Mouse (Mus musculus) intestine, embryonic 14.5 days (tissue): ENCODE measurements around the gene Rrad. TPM values are rescaled to one million over a fixed set of nuclear protein-coding genes. Genes with fewer than 3 reads are reported as not detected.

Experiments used
- ATAC-seq: fragments of 200-750 bp; cut with Nextera tagmentation; replicated peaks from 2 replicates; pipeline ENCODE4 v1.8.0; 2017; ENCODE audit warnings: low read depth, moderate number of reproducible peaks, moderate TSS enrichment, moderate library complexity; ENCODE audit not compliant: low FRiP score, low TSS enrichment
- DNase-seq: peaks from one replicate; pipeline ENCODE4 v3.0.0-alpha.2; 2018; ENCODE audit warnings: low spot score
- H3K27ac ChIP-seq: fragments of 300-500 bp; sonication (generic); 2 replicates; pipeline ENCODE4 v1.5.1; 2014; ENCODE audit warnings: low read depth, mild to moderate bottlenecking, control low read depth
- H3K27me3 ChIP-seq: fragments of 300-500 bp; sonication (generic); replicated peaks from 2 replicates; pipeline ENCODE4 v1.6.1; 2014; ENCODE audit warnings: low read length, control low read depth; ENCODE audit not compliant: control insufficient read depth, insufficient read depth
- H3K36me3 ChIP-seq: fragments of 300-500 bp; sonication (generic); 2 replicates; pipeline ENCODE4 v1.6.1; 2014; ENCODE audit warnings: low read length, control low read depth; ENCODE audit not compliant: control insufficient read depth, insufficient read depth
- H3K4me1 ChIP-seq: fragments of 300-500 bp; sonication (generic); replicated peaks from 2 replicates; pipeline ENCODE4 v1.6.1; 2014; ENCODE audit warnings: low read length, control low read depth, mixed read lengths; ENCODE audit not compliant: control insufficient read depth, insufficient read depth
- H3K4me2 ChIP-seq: fragments of 300-500 bp; sonication (generic); 2 replicates; pipeline ENCODE4 v1.6.1; 2014; ENCODE audit warnings: low read length
- H3K4me3 ChIP-seq: fragments of 300-500 bp; sonication (generic); 2 replicates; pipeline ENCODE4 v1.5.1; 2014; ENCODE audit warnings: low read depth, low read length, control low read depth, mixed read lengths
- H3K9ac ChIP-seq: fragments of 300-500 bp; sonication (generic); 2 replicates; pipeline ENCODE4 v1.6.1; 2014; ENCODE audit warnings: mild to moderate bottlenecking, low read length
- H3K9me3 ChIP-seq: fragments of 300-500 bp; sonication (generic); 2 replicates; pipeline ENCODE4 v1.6.1; 2016; ENCODE audit warnings: low read length, control low read depth; ENCODE audit not compliant: control insufficient read depth
- WGBS: fragments of 180-500 bp; shearing (Covaris S2); extraction: QIAGEN DNeasy Blood & Tissue Kit; methylation state at CpG from one replicate; pipeline ENCODE4 v1.1.7; 2014; 5-methylcytosine and 5-hydroxymethylcytosine counted together
- polyA plus RNA-seq: library from polyadenylated mRNA; unstranded; fragments of >200 nt; fragmentation: Nextera tagmentation; extraction: Ambion mirVana; gene quantifications from 2 replicates; pipeline ENCODE4 v1.2.1, GENCODE M21; 2014

Gene Rrad
- polyA plus RNA-seq, 1 experiment from 2014 or later = 4.0 TPM

- Histone ChIP-seq H3K9me3 (no peaks in the 10 kb centered on the region), H3K27me3 (peaks cover 19% of the 10 kb centered on the region; the same call in 1 of the 2 replicates), H3K4me2 (no peak overlapping the region), H3K4me1 (peaks cover 12% of the 10 kb centered on the region), H3K9ac (no peak overlapping the region), H3K36me3 (no peaks in the 10 kb centered on the region), H3K4me3 (no peak overlapping the region), H3K27ac (no peak overlapping the region)
- ATAC-seq (no peak), DNase-seq (no peak)
- WGBS = 93% methylated on average over 21 of the region's 21 CpGs
Measured at GRCm38 (mm10) chr8:104628402-104628801, 2.7 kb downstream of the Rrad start.

- ATAC-seq (no peak), DNase-seq (no peak)
Measured at GRCm38 (mm10) chr8:104627065-104627740, 3.9 kb downstream of the Rrad start.

GRCm38 (mm10) chr8:104624161-104624560 lies 7.0 kb downstream of the Rrad start, which contains the start of gene Cdh16:
TSS of gene Cdh16 (minus strand) at chr8:104624396.
- Histone ChIP-seq H3K4me1 (no peaks in the 10 kb centered on the region), H3K9me3 (no peaks in the 10 kb centered on the region), H3K27me3 (no peaks in the 10 kb centered on the region), H3K9ac (no peak within 1 kb of the TSS), H3K27ac (no peak within 1 kb of the TSS), H3K36me3 (no peaks in the 10 kb centered on the region), H3K4me3 (no peak within 1 kb of the TSS), H3K4me2 (no peak within 1 kb of the TSS)
- 65% methylated on average over 6 of the region's 6 CpGs for WGBS
- DNase-seq (no peak), ATAC-seq (no peak)

More at GRCm38 (mm10) chr8:104627065-104627740, 3.9 kb downstream of the Rrad start:
- WGBS = 68% methylated on average over 3 of the region's 4 CpGs
- no peak overlapping the region for H3K4me2 ChIP-seq
- H3K27me3 ChIP-seq = peaks cover 19% of the 10 kb centered on the region; the same call in 1 of the 2 replicates
- H3K4me3 ChIP-seq = no peak overlapping the region
- no peak overlapping the region for H3K27ac ChIP-seq
- no peaks in the 10 kb centered on the region for H3K9me3 ChIP-seq
- peaks cover 12% of the 10 kb centered on the region for H3K4me1 ChIP-seq
- H3K9ac ChIP-seq = no peak overlapping the region
- H3K36me3 ChIP-seq = no peaks in the 10 kb centered on the region

GRCm38 (mm10) chr8:104620765-104621164 lies 10.4 kb downstream of the Rrad start:
- DNase-seq (no peak), ATAC-seq (no peak)
- no peaks in the 10 kb centered on the region for H3K9me3 ChIP-seq
- 77% methylated on average over 5 of the region's 5 CpGs for WGBS
- no peak overlapping the region for H3K4me2 ChIP-seq
- no peak overlapping the region for H3K27ac ChIP-seq
- no peaks in the 10 kb centered on the region for H3K4me1 ChIP-seq
- no peaks in the 10 kb centered on the region for H3K36me3 ChIP-seq
- H3K27me3 ChIP-seq = no peaks in the 10 kb centered on the region
- H3K9ac ChIP-seq = no peak overlapping the region
- no peak overlapping the region for H3K4me3 ChIP-seq

GRCm38 (mm10) chr8:104613119-104613518 lies 18.0 kb downstream of the Rrad start:
- H3K4me3 ChIP-seq = no peak overlapping the region
- peaks cover 7% of the 10 kb centered on the region; the same call in 1 of the 2 replicates for H3K4me1 ChIP-seq
- H3K36me3 ChIP-seq = no peaks in the 10 kb centered on the region
- no peaks in the 10 kb centered on the region for H3K27me3 ChIP-seq
- H3K27ac ChIP-seq = no peak overlapping the region
- H3K9me3 ChIP-seq = no peaks in the 10 kb centered on the region
- DNase-seq = no peak
- no peak overlapping the region for H3K9ac ChIP-seq
- WGBS = 67% methylated on average over 4 of the region's 4 CpGs
- no peak overlapping the region for H3K4me2 ChIP-seq
- ATAC-seq = no peak

GRCm38 (mm10) chr8:104611613-104612012 lies 19.5 kb downstream of the Rrad start:
- H3K4me1 ChIP-seq = peaks cover 7% of the 10 kb centered on the region; the same call in 1 of the 2 replicates
- no peaks in the 10 kb centered on the region for H3K36me3 ChIP-seq
- H3K27me3 ChIP-seq = no peaks in the 10 kb centered on the region
- no peak overlapping the region for H3K4me2 ChIP-seq
- no peak overlapping the region for H3K4me3 ChIP-seq
- no peak for ATAC-seq
- H3K9me3 ChIP-seq = no peaks in the 10 kb centered on the region
- 36% methylated on average over 4 of the region's 4 CpGs for WGBS
- H3K27ac ChIP-seq = no peak overlapping the region
- no peak overlapping the region for H3K9ac ChIP-seq
- DNase-seq = no peak

GRCm38 (mm10) chr8:104610185-104610766 lies 20.9 kb downstream of the Rrad start:
- peaks cover 13% of the 10 kb centered on the region; the same call in 1 of the 2 replicates for H3K4me1 ChIP-seq
- H3K9me3 ChIP-seq = no peaks in the 10 kb centered on the region
- 69% methylated on average over 12 of the region's 12 CpGs for WGBS
- H3K27ac ChIP-seq = no peak overlapping the region
- H3K27me3 ChIP-seq = no peaks in the 10 kb centered on the region
- DNase-seq (no peak), ATAC-seq (no peak)
- H3K9ac ChIP-seq = no peak overlapping the region
- no peak overlapping the region for H3K4me2 ChIP-seq
- no peaks in the 10 kb centered on the region for H3K36me3 ChIP-seq
- H3K4me3 ChIP-seq = no peak overlapping the region

GRCm38 (mm10) chr8:104609222-104609621 lies 21.9 kb downstream of the Rrad start:
- no peak for ATAC-seq
- Histone ChIP-seq H3K9me3 (no peaks in the 10 kb centered on the region), H3K4me2 (no peak overlapping the region), H3K27ac (no peak overlapping the region), H3K36me3 (no peaks in the 10 kb centered on the region), H3K9ac (no peak overlapping the region), H3K27me3 (no peaks in the 10 kb centered on the region), H3K4me3 (no peak overlapping the region), H3K4me1 (peaks cover 13% of the 10 kb centered on the region; the same call in 1 of the 2 replicates)
- DNase-seq = no peak
- 84% methylated on average over 8 of the region's 8 CpGs for WGBS
